Mouse (Mus musculus) forebrain, embryonic 13.5 days (tissue): Measurements from ENCODE around the gene Srpk2. TPM values are rescaled to one million over a fixed set of nuclear protein-coding genes. Genes with fewer than 3 reads are reported as not detected.
"Not testable (repeated sequence)": the region's sequence is repeated elsewhere in the genome, so short reads cannot be mapped to it uniquely, and the experiment has no call there.

ENCODE experiments used
- ATAC-seq: fragments of 200-750 bp; cut with Nextera tagmentation; 2 replicates; pipeline ENCODE4 v1.8.0; 2017
- H3K27ac ChIP-seq: fragments of 300-500 bp; sonication (generic); 2 replicates; pipeline ENCODE4 v1.5.1; 2015; ENCODE audit warnings: inconsistent platforms, mild to moderate bottlenecking, moderate library complexity
- H3K27me3 ChIP-seq: fragments of 300-500 bp; sonication (generic); 2 replicates; pipeline ENCODE4 v1.6.1; 2015; ENCODE audit warnings: mild to moderate bottlenecking, inconsistent platforms
- H3K36me3 ChIP-seq: fragments of 300-500 bp; sonication (generic); 2 replicates; pipeline ENCODE4 v1.6.1; 2015; ENCODE audit warnings: mild to moderate bottlenecking, inconsistent platforms; ENCODE audit not compliant: poor library complexity, severe bottlenecking
- H3K4me1 ChIP-seq: fragments of 300-500 bp; sonication (generic); 2 replicates; pipeline ENCODE4 v1.6.1; 2015; ENCODE audit warnings: inconsistent platforms
- H3K4me2 ChIP-seq: fragments of 300-500 bp; sonication (generic); 2 replicates; pipeline ENCODE4 v1.6.1; 2015; ENCODE audit warnings: inconsistent platforms, mild to moderate bottlenecking, moderate library complexity
- H3K4me3 ChIP-seq: fragments of 300-500 bp; sonication (generic); 2 replicates; pipeline ENCODE4 v1.5.1; 2015; ENCODE audit warnings: mild to moderate bottlenecking, inconsistent platforms
- H3K9ac ChIP-seq: fragments of 300-500 bp; sonication (generic); 2 replicates; pipeline ENCODE4 v1.6.1; 2015; ENCODE audit warnings: mild to moderate bottlenecking, inconsistent platforms
- H3K9me3 ChIP-seq: fragments of 300-500 bp; sonication (generic); replicated peaks from 2 replicates; pipeline ENCODE4 v1.6.1; 2016; ENCODE audit warnings: inconsistent platforms
- WGBS: fragments of 180-500 bp; shearing (Covaris S2); methylation state at CpG from one replicate; pipeline ENCODE4 v1.1.7; 2015; 5-methylcytosine and 5-hydroxymethylcytosine counted together
- polyA plus RNA-seq: library from polyadenylated mRNA; unstranded; fragments of >200 nt; fragmentation: Nextera tagmentation; extraction: Ambion mirVana; gene quantifications from 2 replicates; pipeline ENCODE4 v1.2.1, GENCODE M21; 2015

Srpk2 gene
- polyA plus RNA-seq, 1 experiment from 2014 or later = 89.5 TPM

DNA sequence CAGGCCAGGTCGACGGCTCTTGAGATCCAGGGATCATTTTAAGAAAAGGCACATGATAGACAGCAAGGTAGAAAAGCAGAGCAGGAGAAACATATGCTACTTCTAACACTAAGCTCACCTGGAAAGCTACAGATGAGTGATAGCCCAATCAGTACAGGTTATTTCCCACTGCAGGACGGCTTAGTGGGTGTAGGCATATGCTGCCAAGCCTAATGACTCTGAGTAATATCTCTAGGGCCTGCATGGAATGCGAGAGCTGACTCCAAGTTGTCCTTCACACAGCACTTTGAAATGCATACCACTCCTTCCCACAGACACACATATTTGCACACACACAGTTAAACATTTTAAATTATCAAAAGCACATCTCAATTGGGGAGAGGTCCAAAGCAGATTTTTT, 195.2 kb downstream of the Srpk2 start:
- H3K4me3 ChIP-seq = no peak overlapping the region
- no peaks in the 10 kb centered on the region for H3K9me3 ChIP-seq
- no peak overlapping the region for H3K9ac ChIP-seq
- H3K36me3 ChIP-seq = peaks cover 79% of the 10 kb centered on the region
- WGBS = 86% methylated on average over 4 of the region's 4 CpGs
- H3K27ac ChIP-seq = no peak overlapping the region
- no peaks in the 10 kb centered on the region for H3K27me3 ChIP-seq
- H3K4me2 ChIP-seq = no peak overlapping the region
- ATAC-seq = no peak
- H3K4me1 ChIP-seq = no peaks in the 10 kb centered on the region

DNA sequence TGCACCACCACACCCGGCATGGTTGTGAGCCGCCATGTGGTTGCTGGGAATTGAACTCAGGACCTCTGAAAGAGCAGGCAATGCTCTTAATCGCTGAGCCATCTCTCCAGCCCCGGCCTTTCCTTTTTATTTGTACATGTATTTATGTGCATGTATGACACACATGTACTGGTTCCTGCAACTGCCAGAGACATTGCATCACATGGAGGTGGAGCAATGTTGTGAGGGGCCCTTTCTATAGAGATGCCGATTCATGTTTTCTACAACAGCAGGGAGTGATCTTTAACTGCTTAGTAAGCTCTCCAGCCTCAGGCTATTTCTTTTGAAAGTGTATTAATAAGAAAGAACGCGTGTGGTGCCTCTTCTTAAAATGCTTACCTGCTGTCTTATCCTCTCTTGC, 200.6 kb downstream of the Srpk2 start:
- WGBS = 89% methylated on average over 7 of the region's 7 CpGs
- H3K9me3 ChIP-seq = no peaks in the 10 kb centered on the region
- no peak overlapping the region for H3K4me2 ChIP-seq
- H3K27me3 ChIP-seq = no peaks in the 10 kb centered on the region
- no peak overlapping the region for H3K27ac ChIP-seq
- peaks cover 81% of the 10 kb centered on the region for H3K36me3 ChIP-seq
- no peak for ATAC-seq
- no peaks in the 10 kb centered on the region for H3K4me1 ChIP-seq
- no peak overlapping the region for H3K4me3 ChIP-seq
- no peak overlapping the region for H3K9ac ChIP-seq

DNA sequence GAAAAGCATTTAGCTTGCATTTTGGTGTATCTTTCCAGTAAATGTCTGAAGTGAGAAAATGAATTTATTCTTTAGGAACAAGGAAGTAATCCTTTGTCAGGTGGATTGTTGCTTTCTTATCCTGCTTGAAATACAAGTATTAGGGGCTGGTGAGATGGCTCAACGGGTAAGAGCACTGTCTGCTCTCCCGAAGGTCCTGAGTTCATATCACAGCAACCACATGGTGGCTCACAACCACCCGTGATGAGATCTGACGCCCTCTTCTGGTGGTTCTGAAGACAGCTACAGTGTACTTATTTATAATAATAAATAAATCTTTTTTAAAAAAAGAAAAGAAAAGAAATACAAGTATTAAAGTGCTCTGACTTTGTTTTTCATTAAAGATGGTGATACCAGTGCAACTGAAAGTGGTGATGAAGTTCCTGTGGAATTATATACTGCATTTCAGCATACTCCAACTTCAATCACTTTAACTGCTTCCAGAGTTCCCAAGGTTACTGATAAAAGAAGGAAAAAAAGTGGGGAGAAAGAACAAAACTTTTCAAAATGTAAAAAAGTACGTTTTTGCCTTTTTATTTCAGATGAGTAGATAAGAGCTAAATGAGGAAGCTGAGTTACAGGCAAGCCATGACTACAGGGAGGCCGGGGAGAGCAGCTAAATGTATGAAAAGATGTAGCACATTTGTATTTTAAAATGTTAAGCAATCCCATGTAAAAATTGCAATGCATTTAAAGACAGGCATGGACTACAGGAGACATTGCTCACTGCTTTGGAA, 211.1 kb downstream of the Srpk2 start:
- H3K27me3 ChIP-seq = no peaks in the 10 kb centered on the region
- peaks cover 56% of the 10 kb centered on the region for H3K36me3 ChIP-seq
- H3K4me1 ChIP-seq = no peaks in the 10 kb centered on the region
- no peak overlapping the region for H3K4me2 ChIP-seq
- no peak for ATAC-seq
- H3K27ac ChIP-seq = no peak overlapping the region
- no peak overlapping the region for H3K4me3 ChIP-seq
- WGBS = 76% methylated on average over 6 of the region's 6 CpGs
- H3K9me3 ChIP-seq = no peaks in the 10 kb centered on the region
- no peak overlapping the region for H3K9ac ChIP-seq

DNA sequence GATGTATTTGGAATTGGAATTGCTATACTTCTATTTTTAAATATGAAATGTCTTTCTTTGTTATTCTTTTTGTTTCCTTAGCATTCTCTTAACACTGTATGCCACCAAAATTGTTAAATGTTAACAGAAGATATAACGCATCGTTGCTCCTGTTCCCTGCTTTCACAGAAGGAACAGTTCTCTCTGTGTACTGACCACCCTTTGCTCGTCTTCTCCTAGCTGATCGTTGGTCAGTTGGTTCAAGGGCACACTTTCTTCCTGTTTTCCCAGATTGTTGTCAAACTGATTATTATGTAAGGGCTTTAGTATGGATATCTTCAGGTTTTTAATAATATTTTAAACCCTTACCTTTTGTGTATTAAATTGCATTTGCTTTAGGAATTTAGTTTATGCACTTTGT, 217.9 kb downstream of the Srpk2 start:
- no peak overlapping the region for H3K4me2 ChIP-seq
- WGBS = 92% methylated on average over 4 of the region's 4 CpGs

DNA sequence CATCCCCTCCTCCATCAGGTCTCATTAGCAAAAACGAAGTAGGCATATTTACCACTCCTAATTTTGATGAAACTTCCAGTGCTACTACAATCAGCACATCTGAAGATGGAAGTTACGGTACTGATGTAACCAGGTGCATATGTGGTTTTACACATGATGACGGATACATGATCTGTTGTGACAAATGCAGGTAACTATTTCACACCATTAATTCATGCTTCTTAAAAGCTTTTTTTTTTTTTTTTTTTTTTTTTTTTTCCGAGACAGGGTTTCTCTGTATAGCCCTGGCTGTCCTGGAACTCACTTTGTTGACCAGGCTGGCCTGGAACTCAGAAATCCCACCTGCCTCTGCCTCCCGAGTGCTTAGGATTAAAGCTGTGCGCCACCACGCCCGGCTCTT, 219.7 kb downstream of the Srpk2 start:
- no peak overlapping the region for H3K9ac ChIP-seq
- no peak overlapping the region for H3K4me2 ChIP-seq
- H3K4me3 ChIP-seq = no peak overlapping the region
- no peak for ATAC-seq
- H3K9me3 ChIP-seq = no peaks in the 10 kb centered on the region
- H3K4me1 ChIP-seq = peaks cover 5% of the 10 kb centered on the region; the same call in 1 of the 2 replicates
- H3K27ac ChIP-seq = no peak overlapping the region
- H3K27me3 ChIP-seq = no peaks in the 10 kb centered on the region
- 89% methylated on average over 8 of the region's 8 CpGs for WGBS
- peaks cover 39% of the 10 kb centered on the region for H3K36me3 ChIP-seq

More for the DNA sequence above, 217.9 kb downstream of the Srpk2 start:
- H3K9me3 ChIP-seq = no peaks in the 10 kb centered on the region
- no peaks in the 10 kb centered on the region for H3K27me3 ChIP-seq
- ATAC-seq = no peak
- no peak overlapping the region for H3K4me3 ChIP-seq
- H3K36me3 ChIP-seq = peaks cover 53% of the 10 kb centered on the region
- H3K27ac ChIP-seq = no peak overlapping the region
- peaks cover 5% of the 10 kb centered on the region; the same call in 1 of the 2 replicates for H3K4me1 ChIP-seq
- no peak overlapping the region for H3K9ac ChIP-seq

DNA sequence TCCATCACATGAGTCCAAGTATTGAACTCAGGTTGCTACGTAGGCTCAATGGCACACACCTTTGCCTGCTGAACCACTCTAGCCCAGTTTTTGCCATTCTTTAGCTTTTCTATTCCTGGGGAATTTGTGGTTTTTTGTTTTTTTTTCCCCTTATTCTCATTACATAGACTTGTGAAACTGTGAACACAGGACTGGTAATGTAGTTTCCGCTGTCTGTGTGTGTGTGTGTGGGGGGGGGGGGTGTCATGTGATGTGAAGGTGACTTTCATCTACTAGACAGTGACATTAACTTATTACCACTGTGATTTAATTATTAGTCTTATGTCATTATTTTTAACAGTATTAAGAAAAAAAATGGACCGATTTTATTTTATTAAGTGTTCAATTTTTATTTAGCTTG, 220.2 kb downstream of the Srpk2 start:
- no peaks in the 10 kb centered on the region for H3K9me3 ChIP-seq
- 94% methylated on average over 3 of the region's 3 CpGs for WGBS
- no peaks in the 10 kb centered on the region for H3K27me3 ChIP-seq
- no peak overlapping the region for H3K4me2 ChIP-seq
- H3K4me1 ChIP-seq = peaks cover 5% of the 10 kb centered on the region; the same call in 1 of the 2 replicates
- no peak overlapping the region for H3K27ac ChIP-seq
- H3K9ac ChIP-seq = no peak overlapping the region
- no peak for ATAC-seq
- no peak overlapping the region for H3K4me3 ChIP-seq
- H3K36me3 ChIP-seq = peaks cover 38% of the 10 kb centered on the region

DNA sequence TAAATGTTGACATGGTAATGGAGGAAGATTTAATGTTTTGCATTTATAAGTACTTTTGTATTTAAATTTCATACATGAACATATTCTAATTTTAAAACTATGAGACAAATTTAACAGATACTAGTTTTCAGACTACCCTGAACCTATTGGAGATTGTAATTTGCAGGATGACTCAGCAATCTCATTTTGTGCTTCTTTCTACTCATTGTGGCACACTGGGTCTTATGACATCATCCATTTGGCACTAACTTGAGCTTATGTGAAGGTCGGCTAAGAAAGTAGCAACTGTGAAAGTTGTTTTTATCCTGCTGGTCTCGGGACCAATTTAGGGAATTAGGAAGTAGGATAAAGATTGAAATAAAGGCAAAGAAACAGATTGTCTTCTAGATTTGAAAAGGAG, 222.7 kb downstream of the Srpk2 start:
- no peak for ATAC-seq
- Histone ChIP-seq H3K4me3 (no peak overlapping the region), H3K27ac (no peak overlapping the region), H3K4me2 (no peak overlapping the region), H3K27me3 (no peaks in the 10 kb centered on the region), H3K4me1 (peaks cover 11% of the 10 kb centered on the region; the same call in 1 of the 2 replicates), H3K9ac (no peak overlapping the region), H3K36me3 (peaks cover 27% of the 10 kb centered on the region), H3K9me3 (no peaks in the 10 kb centered on the region)
- WGBS = 29% methylated on average over 2 of the region's 2 CpGs

DNA sequence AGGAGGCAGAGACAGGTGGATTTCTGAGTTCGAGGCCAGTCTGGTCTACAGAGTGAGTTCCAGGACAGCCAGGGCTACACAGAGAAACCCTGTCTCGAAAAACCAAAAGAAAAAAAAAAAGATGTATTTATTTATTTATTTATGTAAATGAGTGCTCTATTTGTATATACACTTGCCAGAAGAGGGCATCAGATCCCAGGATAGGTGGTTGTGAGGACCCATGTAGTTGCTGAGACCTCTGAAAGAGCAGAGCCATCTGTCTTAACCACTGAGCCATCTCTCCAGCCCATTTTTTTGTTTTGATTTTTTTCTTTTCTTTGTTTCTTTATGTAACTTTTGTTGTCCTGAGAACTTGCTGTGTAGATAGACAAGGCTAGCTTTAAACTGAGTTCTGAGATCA, 230.9 kb downstream of the Srpk2 start:
- WGBS = 92% methylated on average over 2 of the region's 2 CpGs
- peaks cover 28% of the 10 kb centered on the region for H3K36me3 ChIP-seq
- ATAC-seq, H3K27me3 ChIP-seq, H3K4me2 ChIP-seq, H3K9ac ChIP-seq, H3K9me3 ChIP-seq, H3K27ac ChIP-seq, H3K4me1 ChIP-seq, H3K4me3 ChIP-seq: not testable (repeated sequence)

Other genes with a start within 250 kb of the Srpk2 start
- 19.8 and 21.5 TPM in 2 replicates for gene Pus7, start 99.1 kb upstream of the Srpk2 start, polyA plus RNA-seq
- gene Rint1, start 103.1 kb upstream of the Srpk2 start, polyA plus RNA-seq = 29.8 and 34.8 TPM in 2 replicates
- 130 and 142 TPM in 2 replicates for gene Tomm7, start 159.5 kb upstream of the Srpk2 start, polyA plus RNA-seq